ENCODE assay signal across 9 mouse cellular contexts in genomic region chr7:28104670-28105069, GRCm38 (mm10). TPM values are rescaled to one million over a fixed set of nuclear protein-coding genes. Genes with fewer than 3 reads are reported as not detected.
DNase-seq lines count a peak whose midpoint lies in the region; ATAC-seq lines count a peak whose summit lies in the region.
"Had no signal": no experiment of that assay in that cellular context is flagged by ENCODE, and none has a peak within 500 bp of the region (broad histone marks: within the 10 kb centered on the region; RNA-seq: fewer than 3 reads in every experiment).

No protein-coding gene starts in this region.

- ATAC-seq in cerebellum, adult (ENCODE audit: insufficient number of reproducible peaks, low FRiP score, low TSS enrichment) = no peak
- ATAC-seq in hindbrain, embryonic 15.5 days (ENCODE audit: low FRiP score, low read depth) = peak; percentile 83
- ATAC-seq in liver, embryonic 12.5 days = no peak
- peak; percentile 78 for ATAC-seq in neural tube, embryonic 15.5 days (ENCODE audit: low FRiP score)
- no peak for ATAC-seq in frontal cortex, adult (ENCODE audit: low TSS enrichment)

- no peak overlapping the region for H3K27ac ChIP-seq in hindbrain, embryonic 15.5 days (replicated peaks)
- no peak overlapping the region for H3K27ac ChIP-seq in liver, embryonic 12.5 days
- H3K27ac ChIP-seq in neural tube, embryonic 15.5 days (replicated peaks) = no peak overlapping the region

- no peaks in the 10 kb centered on the region for H3K36me3 ChIP-seq in hindbrain, embryonic 15.5 days
- no peaks in the 10 kb centered on the region for H3K36me3 ChIP-seq in liver, embryonic 12.5 days
- H3K36me3 ChIP-seq in neural tube, embryonic 15.5 days = no peaks in the 10 kb centered on the region

- H3K4me2 ChIP-seq in hindbrain, embryonic 15.5 days = peak overlapping the region; percentile 60
- H3K4me2 ChIP-seq in liver, embryonic 12.5 days = 0 out of 2 replicates have a peak overlapping the region, but pooled peaks have one; percentile 22
- H3K4me2 ChIP-seq in neural tube, embryonic 15.5 days = peak overlapping the region; percentile 57

- H3K27me3 ChIP-seq in hindbrain, embryonic 15.5 days = 0 out of 2 replicates have a peak, but pooled peaks cover 4% of the 10 kb centered on the region
- H3K27me3 ChIP-seq in liver, embryonic 12.5 days (replicated peaks) = peaks cover 19% of the 10 kb centered on the region
- H3K27me3 ChIP-seq in neural tube, embryonic 15.5 days (replicated peaks) = 0 out of 2 replicates have a peak, but pooled peaks cover 4% of the 10 kb centered on the region

- DNase-seq in cerebellum, adult 9-10 months = peak; percentile 2
- peak; percentile 59 for DNase-seq in embryo, embryonic 11 days
- DNase-seq in frontal cortex, postnatal 36 days (ENCODE audit: low spot score in 2 of 2) = no peak

- peaks cover 5% of the 10 kb centered on the region; the same call in 1 of the 2 replicates for H3K4me1 ChIP-seq in hindbrain, embryonic 15.5 days (replicated peaks)
- no peaks in the 10 kb centered on the region for H3K4me1 ChIP-seq in liver, embryonic 12.5 days
- peaks cover 3% of the 10 kb centered on the region; the same call in 1 of the 2 replicates for H3K4me1 ChIP-seq in neural tube, embryonic 15.5 days

- H3K9me3 ChIP-seq in hindbrain, embryonic 15.5 days = no peaks in the 10 kb centered on the region
- H3K9me3 ChIP-seq in liver, embryonic 12.5 days (replicated peaks) = no peaks in the 10 kb centered on the region
- no peaks in the 10 kb centered on the region for H3K9me3 ChIP-seq in neural tube, embryonic 15.5 days (replicated peaks)

- WGBS in hindbrain, embryonic 15.5 days = 9% methylated on average over 23 of the region's 23 CpGs
- WGBS in liver, embryonic 12.5 days (ENCODE audit: insufficient replicate concordance) = 11% methylated on average over 23 of the region's 23 CpGs
- WGBS in neural tube, embryonic 15.5 days = 9% methylated on average over 23 of the region's 23 CpGs

- H3K4me3 ChIP-seq in hindbrain, embryonic 15.5 days = peak overlapping the region; percentile 31
- no peak overlapping the region for H3K4me3 ChIP-seq in liver, embryonic 12.5 days
- H3K4me3 ChIP-seq in neural tube, embryonic 15.5 days (replicated peaks) = peak overlapping the region; percentile 29

- H3K9ac ChIP-seq in hindbrain, embryonic 15.5 days = peak overlapping the region; percentile 30; the same call in 1 of the 2 replicates
- H3K9ac ChIP-seq in liver, embryonic 12.5 days = no peak overlapping the region
- no peak overlapping the region for H3K9ac ChIP-seq in neural tube, embryonic 15.5 days (replicated peaks)

RNA-seq across cellular contexts. Expression of gene 9530053A07Rik, which starts 24.6 kb away (rescaled TPM):
- 0.08 and 0.13 TPM in 2 replicates for polyA plus RNA-seq in hindbrain, embryonic 15.5 days (2015; fragmentation: Nextera tagmentation; extraction: Ambion mirVana)
- 0.01 TPM in 1 of 2 replicates, not detected in the other for polyA plus RNA-seq in liver, embryonic 12.5 days (2016; fragmentation: Nextera tagmentation; extraction: Ambion mirVana)
- 0.06 and 0.17 TPM in 2 replicates for polyA plus RNA-seq in neural tube, embryonic 15.5 days (2015; fragmentation: Nextera tagmentation; extraction: Ambion mirVana)

RNA-seq across cellular contexts. Expression of gene Fcgbp, which starts 33.6 kb away (rescaled TPM):
- 0.41 and 0.71 TPM in 2 replicates for polyA plus RNA-seq in hindbrain, embryonic 15.5 days (2015; fragmentation: Nextera tagmentation; extraction: Ambion mirVana)
- polyA plus RNA-seq in liver, embryonic 12.5 days (2016; fragmentation: Nextera tagmentation; extraction: Ambion mirVana) = 0.06 and 0.35 TPM in 2 replicates
- 0.75 and 3.0 TPM in 2 replicates for polyA plus RNA-seq in neural tube, embryonic 15.5 days (2015; fragmentation: Nextera tagmentation; extraction: Ambion mirVana)
- polyA plus RNA-seq: C2C12 had no signal

RNA-seq across cellular contexts. Expression of gene Psmc4, which starts 54.8 kb away (rescaled TPM):
- polyA plus RNA-seq in hindbrain, embryonic 15.5 days (2015; fragmentation: Nextera tagmentation; extraction: Ambion mirVana) = 276 and 284 TPM in 2 replicates
- polyA plus RNA-seq in liver, embryonic 12.5 days (2016; fragmentation: Nextera tagmentation; extraction: Ambion mirVana) = 207 and 217 TPM in 2 replicates
- 275 and 280 TPM in 2 replicates for polyA plus RNA-seq in neural tube, embryonic 15.5 days (2015; fragmentation: Nextera tagmentation; extraction: Ambion mirVana)

Comparison
In these comparisons a context has a peak if more than half of its experiments do, and no peak if none do; other contexts are left out.
1. DNase-seq: peak in cerebellum, adult 9-10 months (single experiment) and embryo, embryonic 11 days (single experiment); none in frontal cortex, postnatal 36 days (0 of 2).
2. ATAC-seq: peak in hindbrain, embryonic 15.5 days (single experiment) and neural tube, embryonic 15.5 days (single experiment); none in cerebellum, adult (single experiment), liver, embryonic 12.5 days (single experiment) and frontal cortex, adult (single experiment).
3. Peak in every context shown above with its lines, with median percentiles within 50 percentile points of each other: H3K4me2 ChIP-seq.